ENCODE assay signal across 9 mouse cellular contexts in the genomic region with DNA sequence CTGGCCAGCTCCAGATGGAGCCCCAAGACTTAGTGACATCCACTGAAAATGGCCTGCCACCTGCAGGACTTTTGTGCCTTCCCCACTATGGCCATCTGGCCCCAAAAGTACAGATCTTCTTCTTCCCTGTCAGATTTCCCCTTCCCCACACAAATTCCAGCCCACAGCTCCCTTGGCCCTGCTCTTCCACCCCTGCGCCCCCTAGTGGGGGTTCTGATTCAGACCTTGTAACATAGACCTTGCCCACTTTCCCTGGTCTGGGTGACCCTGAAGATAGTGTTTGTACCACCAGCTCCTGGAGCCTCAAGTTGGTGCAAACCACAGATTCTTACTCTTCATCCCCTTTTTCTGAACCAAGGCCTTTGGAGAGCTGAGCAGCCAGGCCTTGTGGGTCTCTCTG. TPM values are rescaled to one million over a fixed set of nuclear protein-coding genes. Genes with fewer than 3 reads are reported as not detected.
DNase-seq lines count a peak whose midpoint lies in the region; ATAC-seq and TF ChIP-seq lines count a peak whose summit lies in the region.
"Had no signal": no experiment of that assay in that cellular context is flagged by ENCODE, and none has a peak within 500 bp of the region (broad histone marks: within the 10 kb centered on the region; RNA-seq: fewer than 3 reads in every experiment).

No protein-coding gene starts in this region.

- 0% methylated on average over 1 of the region's 1 CpGs for WGBS in intestine, embryonic 14.5 days

- H3K27ac ChIP-seq in gastrocnemius, adult 2 months: peak overlapping the region; percentile 62
- H3K27ac ChIP-seq in intestine, embryonic 14.5 days (ENCODE audit: low read depth): no peak overlapping the region

- peak; percentile 95 for TF ChIP-seq CTCF in gastrocnemius, adult 2 months (IDR thresholded peaks at IDR 0.05)

- no peak overlapping the region for H3K4me2 ChIP-seq in intestine, embryonic 14.5 days (ENCODE audit: low read length)

- intact Hi-C loops in gastrocnemius, adult 2 months (cut with DNase I): loop anchor here (2.0 to 5.0 kb wide), 3 partner anchors 66 to 166 kb away; no protein-coding TSS in a partner anchor

- no peak for ATAC-seq in intestine, embryonic 14.5 days (replicated peaks; ENCODE audit: low FRiP score, low TSS enrichment, low read depth)

- peaks cover 67% of the 10 kb centered on the region for H3K27me3 ChIP-seq in intestine, embryonic 14.5 days (replicated peaks; ENCODE audit: control insufficient read depth, insufficient read depth, low read length)

- no peak overlapping the region for H3K9ac ChIP-seq in intestine, embryonic 14.5 days (ENCODE audit: low read length)

- DNase-seq in A20 (ENCODE audit: low read depth, low spot score): peak; percentile 64
- DNase-seq in CD4-positive, CD25-positive, alpha-beta regulatory T cell, adult 2 months (ENCODE audit: low read depth, low spot score): peak; percentile 80
- peak; percentile 63 for DNase-seq in c-Kit-positive CD71-negative TER-119-negative erythroid progenitor cells, embryonic 14.5 days (ENCODE audit: low read depth)
- peak; percentile 85 for DNase-seq in gastrocnemius, adult 2 months
- peak; percentile 94 for DNase-seq in intestine, embryonic 14.5 days (ENCODE audit: low spot score)
- DNase-seq in lung, adult 18-20 months: peak; percentile 62 to 78
- DNase-seq in retina, postnatal 7 days (ENCODE audit: low read depth, low spot score): peak; percentile 68
- DNase-seq in frontal cortex, postnatal 25 days (ENCODE audit: low spot score in 2 of 2): no peak

- H3K4me3 ChIP-seq in gastrocnemius, adult 2 months: peak overlapping the region; percentile 66
- H3K4me3 ChIP-seq in intestine, embryonic 14.5 days (ENCODE audit: low read depth, low read length): 0 out of 2 replicates have a peak overlapping the region, but pooled peaks have one; percentile 23

- H3K36me3 ChIP-seq in intestine, embryonic 14.5 days (ENCODE audit: control insufficient read depth, insufficient read depth, low read length): no peaks in the 10 kb centered on the region

- peaks cover 9% of the 10 kb centered on the region; the same call in 1 of the 2 replicates for H3K4me1 ChIP-seq in intestine, embryonic 14.5 days (replicated peaks; ENCODE audit: control insufficient read depth, insufficient read depth, low read length)

- no peaks in the 10 kb centered on the region for H3K9me3 ChIP-seq in intestine, embryonic 14.5 days (ENCODE audit: control insufficient read depth, low read length)

RNA-seq across cellular contexts. Expression of gene Lrrc26, which starts 3.1 kb away (rescaled TPM):
- not detected for total RNA-seq in gastrocnemius, adult 2 months (2021)
- polyA plus RNA-seq in intestine, embryonic 14.5 days (2014; fragmentation: Nextera tagmentation; extraction: Ambion mirVana): not detected in 2 replicates
- total RNA-seq: left cerebral cortex, postnatal 10 days had no signal

RNA-seq across cellular contexts. Expression of gene Tmem210, which starts 4.9 kb away (rescaled TPM):
- not detected for total RNA-seq in gastrocnemius, adult 2 months (2021)
- polyA plus RNA-seq in intestine, embryonic 14.5 days (2014; fragmentation: Nextera tagmentation; extraction: Ambion mirVana): not detected in 2 replicates
- total RNA-seq: left cerebral cortex, postnatal 10 days had no signal

RNA-seq across cellular contexts. Expression of gene Anapc2, which starts 20.6 kb away (rescaled TPM):
- 10 to 100 TPM; 29.7 to 32.3 TPM for total RNA-seq in gastrocnemius, adult 2 months (2021)
- polyA plus RNA-seq in intestine, embryonic 14.5 days (2014; fragmentation: Nextera tagmentation; extraction: Ambion mirVana): 100 and 110 TPM in 2 replicates

RNA-seq across cellular contexts. Expression of gene Ssna1, which starts 20.6 kb away (rescaled TPM):
- 10 to 100 TPM; 28.0 to 35.5 TPM for total RNA-seq in gastrocnemius, adult 2 months (2021)
- polyA plus RNA-seq in intestine, embryonic 14.5 days (2014; fragmentation: Nextera tagmentation; extraction: Ambion mirVana): 229 and 240 TPM in 2 replicates

RNA-seq across cellular contexts. Expression of gene Grin1, which starts 26.1 kb away (rescaled TPM):
- not detected for total RNA-seq in gastrocnemius, adult 2 months (2021)
- polyA plus RNA-seq in intestine, embryonic 14.5 days (2014; fragmentation: Nextera tagmentation; extraction: Ambion mirVana): 2.1 and 2.4 TPM in 2 replicates

Comparison
In these comparisons a context has a peak if more than half of its experiments do, and no peak if none do; other contexts are left out.
1. DNase-seq: peak in A20 (single experiment), CD4-positive, CD25-positive, alpha-beta regulatory T cell, adult 2 months (single experiment), c-Kit-positive CD71-negative TER-119-negative erythroid progenitor cells, embryonic 14.5 days (single experiment), gastrocnemius, adult 2 months (single experiment), intestine, embryonic 14.5 days (single experiment), lung, adult 18-20 months (2 of 2) and retina, postnatal 7 days (single experiment); none in frontal cortex, postnatal 25 days (0 of 2).